Mouse (Mus musculus) olfactory bulb, adult 2 months (tissue): ENCODE data around the gene Zfp658.

Experiments
- CTCF ChIP-seq: fragments of 200-500 bp; IDR thresholded peaks from 2 replicates; pipeline ENCODE4 v1.5.1; 2012; ENCODE audit warnings: low read depth, mild to moderate bottlenecking, low read length, moderate library complexity; ENCODE audit not compliant: insufficient read depth
- POLR2A ChIP-seq: fragments of 200-500 bp; IDR thresholded peaks from 2 replicates; pipeline ENCODE4 v1.6.1; 2012; ENCODE audit warnings: mild to moderate bottlenecking, low read depth, low read length, moderate library complexity; ENCODE audit not compliant: insufficient read depth

GRCm38 (mm10) chr7:43580526-43580925 is 18.5 kb downstream of the Zfp658 start:
- no peak for TF ChIP-seq CTCF
- no peak for TF ChIP-seq POLR2A
